Mouse (Mus musculus): Measurements from ENCODE around the gene Ttc14.

GRCm38 (mm10) chr3:33790975-33791374 lies 8.7 kb upstream of the Ttc14 start:
- no peak for TF ChIP-seq CTCF (IDR thresholded peaks at IDR 0.05; ENCODE audit: borderline replicate concordance, extremely low read depth, insufficient read depth, insufficient read length)
- no peak for TF ChIP-seq POLR2A (IDR thresholded peaks at IDR 0.05; ENCODE audit: borderline replicate concordance, extremely low read depth, insufficient read depth, insufficient read length, poor library complexity, severe bottlenecking)
